Mouse (Mus musculus) liver, adult 10 weeks (tissue): ENCODE results near the gene Mcts1. TPM values are rescaled to one million over a fixed set of nuclear protein-coding genes. Genes with fewer than 3 reads are reported as not detected.

ENCODE experiments used
- polyA plus RNA-seq: library from polyadenylated mRNA; stranded (reverse); fragments of 350-450 nt; fragmentation: Illumina TruSeq; extraction: RNeasy Lipid Tissue Mini Kit (QIAGEN cat#74804); gene quantifications from one replicate; pipeline ENCODE4 v1.2.3, GENCODE M21; 2014; ENCODE audit warnings: low read depth, low replicate concordance

The Mcts1 gene
- polyA plus RNA-seq: 155 TPM

GRCm38 (mm10) chrX:38600177-38600994, at the start of gene Mcts1:
Gene Mcts1, plus strand, starts transcription at chrX:38600578.

GRCm38 (mm10) chrX:38576078-38576477, 24.3 kb upstream of the Mcts1 start, which contains the start of gene Cul4b:
Gene Cul4b, minus strand, starts transcription at chrX:38576196.

GRCm38 (mm10) chrX:38634801-38635637, 34.6 kb downstream of the Mcts1 start, which contains the start of gene C1galt1c1:
Gene C1galt1c1, minus strand, starts transcription at chrX:38635087.

Other genes starting within 250 kb of the Mcts1 start
- 1,372 TPM for gene Lamp2, start 144.1 kb upstream of the Mcts1 start, polyA plus RNA-seq
- 54.5 TPM for gene Cul4b, start 24.4 kb upstream of the Mcts1 start, polyA plus RNA-seq
- 71.4 TPM for gene C1galt1c1, start 34.5 kb downstream of the Mcts1 start, polyA plus RNA-seq
- gene 6030498E09Rik, start 172.1 kb downstream of the Mcts1 start, polyA plus RNA-seq: 0.61 TPM